Mouse (Mus musculus) retina, postnatal 1 day (tissue): ENCODE measurements around the gene Zfp523.
"Not testable (repeated sequence)": the region's sequence is repeated elsewhere in the genome, so short reads cannot be mapped to it uniquely, and the experiment has no call there.

ENCODE experiments used
- DNase-seq: peaks from one replicate; pipeline ENCODE4 v3.0.0-alpha.2; 2012

The Zfp523 gene

DNA sequence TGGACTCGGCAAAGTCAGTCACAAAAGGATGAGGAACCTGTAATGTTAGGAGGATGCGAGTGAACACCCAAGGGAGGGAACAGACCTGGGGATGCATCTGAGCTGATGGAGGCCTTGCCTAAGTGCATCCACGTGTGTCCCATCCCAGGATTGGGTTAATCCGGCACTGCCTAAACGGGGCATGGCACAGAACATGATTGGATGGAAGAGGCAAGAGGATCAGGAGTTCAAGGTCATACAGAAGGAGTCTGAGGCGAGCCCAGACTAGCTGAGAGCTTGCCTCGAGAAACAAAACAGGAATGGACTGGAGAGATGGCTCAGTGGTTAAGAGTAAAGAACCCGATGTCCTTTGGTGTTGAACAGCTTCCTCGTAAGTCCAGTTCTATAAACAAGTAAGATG is 35.5 kb downstream of the Zfp523 start:
- no peak for DNase-seq

DNA sequence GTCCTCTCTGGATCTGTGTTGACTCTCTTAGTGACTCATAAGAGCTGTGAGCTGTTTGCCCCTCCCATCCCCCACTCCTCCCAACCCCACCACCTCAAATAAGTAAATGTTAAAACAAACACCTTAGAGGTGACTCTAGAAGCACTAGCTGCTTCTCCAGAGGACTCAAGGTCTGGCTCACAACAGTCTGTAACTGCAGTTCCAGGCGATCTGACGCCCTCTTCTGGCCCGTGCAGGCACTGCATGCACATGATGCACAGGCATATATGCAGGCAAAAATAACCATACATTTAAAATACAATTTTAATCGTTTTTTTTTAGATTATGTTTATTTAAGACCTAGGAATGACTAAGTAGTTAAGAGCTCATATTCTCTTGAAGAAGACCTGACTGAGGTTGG is 36.3 kb downstream of the Zfp523 start:
- no peak for DNase-seq

DNA sequence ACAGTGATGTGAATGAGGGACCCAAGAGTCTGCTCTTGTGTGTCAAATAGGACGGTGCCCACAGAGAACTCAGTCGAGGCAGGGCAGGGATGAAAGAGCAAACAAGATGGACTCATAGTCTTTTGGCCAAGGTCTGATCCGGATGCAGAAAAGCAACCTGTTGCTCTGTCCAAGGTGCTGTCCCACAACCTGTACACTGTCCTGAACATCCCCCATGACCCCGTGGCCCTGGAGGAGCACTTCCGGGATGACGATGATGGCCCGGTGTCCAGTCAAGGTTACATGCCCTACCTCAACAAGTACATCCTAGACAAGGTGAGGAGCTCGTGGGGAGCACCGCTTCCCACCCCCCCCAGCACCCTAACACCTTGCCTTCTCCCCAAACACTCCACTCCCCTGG is 39.9 kb downstream of the Zfp523 start:
- no peak for DNase-seq

DNA sequence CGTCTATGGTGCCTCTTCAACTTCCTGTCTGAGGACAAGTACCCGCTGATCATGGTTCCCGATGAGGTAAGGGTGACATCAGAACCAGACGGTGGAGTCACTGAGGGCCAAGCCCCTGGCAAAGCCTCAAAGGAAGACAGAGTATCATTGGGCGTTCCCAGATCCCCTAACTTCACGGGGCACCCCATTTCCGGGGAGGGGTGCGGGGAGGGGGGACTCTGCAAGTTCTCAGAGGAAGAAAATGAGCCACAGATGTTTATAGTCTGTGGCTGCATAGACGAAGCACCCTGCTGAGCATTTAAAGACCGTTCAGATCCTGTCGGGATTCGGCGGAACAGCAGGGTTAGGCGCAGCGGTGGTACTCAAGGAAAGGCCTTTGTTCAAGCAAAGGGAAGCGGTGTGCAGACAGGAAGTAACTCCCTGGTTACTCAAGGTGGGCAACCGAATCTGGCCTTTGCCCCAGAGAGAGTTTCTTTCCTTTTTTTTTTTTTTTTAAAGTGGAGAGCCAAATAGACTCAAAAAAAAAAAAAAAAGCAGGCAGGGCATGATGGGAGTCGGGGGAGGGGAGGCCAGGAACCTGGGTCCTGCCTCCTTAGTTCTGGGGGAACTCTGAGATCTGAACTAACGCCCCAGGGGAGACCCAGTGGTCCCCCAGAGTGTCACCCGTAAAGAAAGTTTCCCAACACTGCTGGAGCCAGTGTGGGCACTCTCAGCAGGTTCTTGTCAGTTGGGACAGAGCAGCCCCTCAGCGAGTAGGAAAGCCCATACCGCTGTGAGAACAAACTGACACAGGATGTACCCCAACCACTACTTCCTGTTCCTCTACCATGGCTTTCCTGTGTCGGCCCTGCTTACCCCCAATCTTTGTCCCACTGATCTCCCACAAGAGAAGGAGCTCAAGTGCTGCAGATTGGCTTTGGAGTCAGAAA is 41.1 kb downstream of the Zfp523 start:
- no peak for DNase-seq

DNA sequence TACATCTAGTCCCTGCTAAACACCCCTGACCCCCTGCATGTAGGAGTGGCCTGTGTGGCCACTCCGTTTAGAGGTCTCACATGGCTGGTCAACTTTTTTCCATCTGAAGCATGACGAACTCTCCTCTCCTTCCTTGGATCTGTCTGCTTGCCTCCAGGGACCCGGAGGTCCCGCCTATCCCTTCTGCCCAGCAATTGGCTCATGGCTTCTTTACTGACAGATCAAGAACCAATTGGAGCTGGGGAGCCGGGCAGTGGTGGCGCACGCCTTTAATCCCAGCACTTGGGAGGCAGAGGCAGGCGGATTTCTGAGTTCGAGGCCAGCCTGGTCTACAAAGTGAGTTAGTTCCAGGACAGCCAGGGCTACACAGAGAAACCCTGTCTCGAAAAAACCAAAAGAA is 45.5 kb downstream of the Zfp523 start:
- DNase-seq: not testable (repeated sequence)

DNA sequence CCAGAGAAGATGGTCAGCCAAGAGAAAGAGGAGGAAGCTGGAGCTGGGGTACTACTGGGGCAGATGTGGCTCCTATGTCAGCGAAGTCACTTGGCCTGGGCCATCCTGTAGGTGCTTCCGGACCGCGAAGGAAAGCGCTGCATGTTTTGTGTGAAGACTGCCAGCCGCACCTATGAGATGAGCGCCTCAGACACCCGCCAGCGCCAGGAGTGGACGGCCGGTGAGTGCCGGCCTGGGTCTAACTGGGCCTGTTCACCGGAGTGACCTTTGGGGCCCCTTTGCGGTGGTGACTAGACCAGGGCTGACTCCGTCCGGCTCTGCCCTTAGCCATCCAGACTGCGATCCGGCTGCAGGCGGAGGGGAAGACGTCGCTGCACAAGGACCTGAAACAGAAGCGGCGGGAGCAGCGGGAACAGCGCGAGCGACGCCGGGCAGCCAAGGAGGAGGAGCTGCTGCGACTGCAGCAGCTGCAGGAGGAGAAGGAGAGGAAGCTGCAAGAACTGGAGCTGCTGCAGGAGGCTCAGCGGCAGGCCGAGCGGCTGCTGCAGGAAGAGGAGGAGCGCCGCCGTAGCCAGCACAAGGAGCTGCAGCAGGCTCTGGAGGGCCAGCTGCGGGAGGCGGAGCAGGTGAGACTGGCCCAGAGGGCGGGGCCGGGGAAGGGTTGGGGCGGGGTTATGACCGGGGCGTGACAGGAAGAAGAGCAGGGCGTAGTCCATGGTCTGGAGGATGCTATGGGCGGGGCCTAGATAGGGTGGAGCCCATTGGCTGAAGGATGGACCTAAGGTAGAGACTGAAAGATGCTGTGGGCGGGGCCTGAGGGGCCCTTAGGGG is 46.8 kb downstream of the Zfp523 start:
- DNase-seq: peak; percentile 93

DNA sequence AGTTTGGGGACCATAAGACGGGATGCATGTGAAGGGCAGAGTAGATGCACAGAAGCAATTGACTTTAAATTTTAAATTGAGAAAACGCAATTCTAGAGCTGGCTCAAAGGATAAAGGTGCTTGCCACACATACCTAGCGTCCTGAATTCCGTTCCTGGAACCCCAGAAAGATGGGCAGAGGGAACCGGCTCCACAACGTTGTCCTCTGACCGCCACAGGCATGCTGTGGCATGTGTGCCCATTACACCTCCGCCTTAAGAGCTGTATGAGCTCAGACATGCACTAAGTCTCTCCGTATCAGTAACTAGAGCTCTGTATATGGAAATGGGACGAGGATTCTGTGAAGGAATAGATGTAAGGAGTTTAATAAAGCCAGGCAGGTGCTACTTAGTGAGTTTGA is 47.7 kb downstream of the Zfp523 start:
- no peak for DNase-seq

DNA sequence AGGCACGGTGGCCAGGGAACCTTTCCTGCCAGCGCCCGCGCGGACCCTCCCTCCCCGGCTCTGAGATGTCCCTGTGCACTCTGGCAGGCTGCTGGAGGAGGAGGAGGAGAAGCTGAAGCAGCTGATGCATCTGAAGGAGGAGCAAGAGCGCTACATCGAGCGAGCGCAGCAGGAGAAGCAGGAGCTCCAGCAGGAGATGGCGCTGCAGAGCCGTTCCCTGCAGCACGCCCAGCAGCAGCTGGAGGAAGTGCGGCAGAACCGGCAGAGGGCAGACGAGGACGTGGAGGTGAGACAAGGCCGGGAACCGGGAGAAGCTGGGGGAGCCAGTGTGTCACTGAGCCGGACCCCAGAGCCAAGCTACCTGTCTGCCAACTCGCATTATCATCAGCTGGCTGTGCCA is 49.1 kb downstream of the Zfp523 start:
- peak; percentile 94 for DNase-seq

DNA sequence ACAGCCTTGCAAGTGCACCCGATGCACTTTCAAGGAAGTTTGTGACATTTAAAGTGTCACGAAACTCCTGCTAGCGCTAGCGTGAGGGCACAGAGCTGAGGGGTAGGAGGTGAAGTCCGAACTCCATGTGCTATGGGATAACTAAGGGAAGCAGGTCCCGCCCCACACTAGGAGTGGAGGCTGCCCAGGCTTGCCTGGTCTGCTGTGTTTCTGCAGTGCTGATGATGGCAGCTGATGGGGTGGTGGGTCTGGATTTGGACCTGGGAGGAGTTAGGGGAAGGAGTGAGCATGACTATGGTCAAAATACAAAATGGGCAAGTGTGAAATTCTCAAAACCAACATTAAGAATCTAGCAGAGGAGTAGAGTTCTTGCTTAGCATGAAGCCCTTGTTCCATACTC is 53.6 kb downstream of the Zfp523 start:
- DNase-seq: no peak

DNA sequence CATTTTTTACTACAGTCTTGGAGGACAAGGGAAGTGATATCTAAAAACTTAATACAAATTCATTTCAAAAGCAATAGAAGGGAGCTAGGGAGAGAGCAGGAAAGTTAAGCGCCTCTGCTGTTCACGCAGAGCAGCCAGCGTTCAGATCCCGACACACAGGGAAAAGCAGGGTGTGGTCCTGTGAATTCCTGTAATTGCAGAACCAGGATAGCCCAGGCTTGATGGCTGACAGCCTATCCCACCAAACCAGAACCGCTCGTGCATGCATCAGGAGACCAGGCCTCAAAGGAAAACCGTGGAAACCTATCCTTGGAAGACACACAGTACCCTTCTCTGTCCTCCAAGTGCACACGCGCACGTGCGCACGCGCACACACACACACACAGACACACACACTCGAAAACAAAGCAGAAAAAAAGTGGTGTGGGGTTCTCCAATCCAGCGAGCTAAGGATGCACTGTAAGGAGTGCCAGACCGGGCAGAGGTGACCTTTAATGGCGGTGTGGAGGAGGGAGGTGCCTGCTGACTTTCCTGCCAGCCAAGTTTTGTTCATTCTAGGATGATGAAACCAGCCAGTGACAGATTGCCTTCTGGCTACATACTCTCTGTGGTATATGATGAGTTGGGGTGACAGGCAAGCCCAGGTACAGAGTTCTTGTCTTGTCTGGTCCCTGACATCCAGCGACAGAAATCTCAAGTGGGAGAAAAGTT is 54.3 kb downstream of the Zfp523 start:
- no peak for DNase-seq

DNA sequence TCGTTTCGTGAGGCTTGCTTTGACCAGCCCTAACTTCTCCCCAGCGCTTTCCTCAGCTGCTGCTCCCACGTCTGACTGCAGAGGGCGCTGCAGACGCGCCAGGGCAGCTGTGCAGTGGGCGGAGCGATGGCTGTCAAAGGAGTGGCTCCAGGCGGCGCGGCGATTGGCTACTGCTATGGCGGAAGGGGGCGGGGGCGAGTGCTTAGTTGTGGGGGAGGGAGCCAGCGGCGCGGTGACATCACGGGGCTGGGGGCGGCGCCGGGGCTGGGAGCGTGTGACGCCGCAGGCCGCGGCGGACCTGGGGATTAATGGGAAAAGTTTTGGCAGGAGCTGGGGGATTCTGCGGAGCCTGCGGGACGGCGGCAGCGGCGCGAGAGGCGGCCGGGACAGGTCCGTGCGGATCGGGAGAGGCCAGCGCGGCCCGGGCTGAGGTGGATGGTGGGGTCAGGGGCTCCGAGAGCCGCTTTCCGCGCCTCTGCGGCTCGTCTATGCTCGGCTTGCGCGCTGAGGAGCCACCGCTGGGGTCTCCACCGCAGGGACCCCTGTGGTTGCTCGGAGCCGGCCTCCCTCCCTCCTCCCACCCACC is 55.6 kb downstream of the Zfp523 start, which contains the start of gene Ppard:
Gene Ppard (plus strand): TSS at position 226 of the 586 bp plus-strand sequence.
- DNase-seq: peak; percentile 98

DNA sequence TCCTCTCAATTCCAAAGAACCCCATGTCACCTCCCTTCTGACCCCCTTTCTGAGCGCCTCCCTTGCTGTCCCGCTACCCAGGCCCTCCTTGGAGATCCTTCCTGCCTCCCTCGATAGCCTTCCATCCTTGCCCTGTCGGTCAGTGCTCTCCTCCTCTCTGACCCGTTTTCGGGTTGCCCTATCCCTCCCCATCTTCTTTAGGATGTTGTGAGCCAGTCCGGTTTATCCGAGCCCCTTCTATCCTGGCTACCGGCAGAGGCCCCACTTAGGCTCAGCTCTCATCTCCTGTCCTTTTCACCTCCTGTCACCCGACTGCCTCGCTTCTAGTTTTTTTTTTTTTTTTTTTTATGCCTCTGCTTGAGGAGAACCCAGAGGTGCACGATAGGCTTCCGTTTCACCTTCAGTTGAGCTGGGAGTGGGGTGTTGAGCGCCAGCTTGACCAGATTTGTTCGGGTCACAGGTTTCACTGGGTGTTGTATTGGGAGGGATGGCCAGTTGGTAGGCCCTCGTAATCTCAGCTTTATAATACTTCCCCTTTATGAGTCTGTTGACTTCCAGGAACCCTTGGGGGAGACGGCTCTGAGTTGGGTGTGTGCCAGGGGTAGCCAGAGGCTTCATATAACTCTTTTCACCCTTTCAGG is 56.3 kb downstream of the Zfp523 start:
- no peak for DNase-seq

DNA sequence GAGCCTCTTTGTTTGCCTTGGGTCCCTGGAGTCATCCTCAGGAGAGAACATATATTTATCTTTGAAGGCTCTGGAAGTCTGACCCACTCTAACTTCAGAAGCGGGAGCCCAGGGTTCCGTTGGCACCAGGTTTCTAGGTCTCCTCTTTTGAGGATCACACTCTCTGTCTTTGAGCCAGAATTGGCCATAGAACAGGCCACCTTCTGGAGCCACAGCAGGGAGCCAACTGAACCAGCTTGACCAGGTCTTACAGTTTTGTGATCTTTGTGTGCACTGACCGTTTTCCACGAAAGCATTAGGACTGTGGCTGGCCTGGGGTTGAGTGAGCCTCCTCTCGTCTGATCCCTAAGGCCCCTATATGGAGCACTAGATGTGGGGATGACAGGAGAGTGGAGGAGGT is 57.7 kb downstream of the Zfp523 start:
- no peak for DNase-seq

DNA sequence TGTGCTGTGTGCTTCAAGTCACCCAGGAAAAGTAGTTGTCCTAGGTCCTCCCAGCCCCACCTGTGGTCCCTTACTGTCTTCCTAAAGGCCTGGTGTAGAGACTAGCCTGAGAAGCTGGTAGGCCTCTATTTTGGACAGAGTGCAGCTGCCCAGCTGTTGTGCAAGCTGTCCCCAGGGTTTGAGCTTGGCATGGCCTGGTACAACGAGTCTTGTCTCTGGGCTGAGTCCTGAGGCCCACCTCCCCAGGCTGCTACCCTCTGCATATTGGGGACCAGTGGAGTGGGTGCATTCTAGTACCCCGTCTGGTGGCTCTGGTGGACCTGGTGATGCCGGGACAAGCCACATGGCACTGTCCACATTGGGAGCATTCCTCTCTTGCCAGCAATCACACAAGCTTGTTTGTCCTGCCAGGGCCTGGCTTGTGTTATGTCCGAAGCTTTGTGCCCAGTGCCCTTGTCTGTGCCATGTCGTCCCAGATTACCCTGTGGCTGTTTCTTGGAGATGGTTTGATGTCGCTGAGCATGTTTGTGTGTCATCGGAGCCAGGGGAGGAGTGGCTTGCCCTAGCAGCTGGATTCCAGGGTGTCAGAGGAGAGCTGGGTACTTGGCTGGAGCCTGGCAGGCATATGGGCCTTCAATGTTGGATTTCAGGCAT is 59.2 kb downstream of the Zfp523 start:
- DNase-seq: no peak

DNA sequence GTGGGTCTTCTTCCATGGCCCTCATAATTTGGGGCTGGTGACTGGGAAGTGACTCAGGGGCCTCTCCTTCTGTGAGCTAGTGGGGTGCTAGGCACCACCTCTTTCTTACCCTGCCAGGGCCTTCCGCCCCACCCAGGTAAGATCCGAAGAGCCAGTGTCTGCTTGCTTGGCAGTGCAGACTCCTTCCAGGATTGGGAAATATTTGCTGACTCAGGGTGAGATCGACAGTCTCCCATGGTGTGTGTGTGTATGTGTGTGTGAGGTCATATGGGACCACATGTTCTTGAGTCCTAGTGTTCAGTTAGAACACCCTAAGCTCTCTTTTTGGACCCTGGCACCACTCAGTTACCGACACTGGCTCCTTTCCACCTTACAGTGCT is 59.7 kb downstream of the Zfp523 start:
- DNase-seq: no peak

DNA sequence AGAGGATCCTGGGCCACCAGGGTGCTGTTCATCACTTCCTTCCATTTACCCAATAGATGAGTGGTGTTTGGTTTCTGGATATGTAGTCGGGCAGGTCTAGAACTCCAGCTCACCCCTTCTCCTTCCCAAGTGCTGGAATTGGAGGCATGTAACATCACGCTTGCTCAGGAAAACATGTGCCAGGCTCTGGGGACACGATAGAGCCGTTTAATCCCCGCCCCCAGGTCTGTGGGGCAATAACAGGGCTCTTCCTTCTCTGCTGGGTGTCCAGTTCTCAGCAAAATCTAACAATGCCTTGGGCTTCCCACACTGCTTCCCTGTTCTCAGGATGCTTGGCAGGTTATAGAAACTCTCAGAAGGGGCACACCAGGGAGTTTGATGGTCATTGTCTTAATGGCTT is 60.4 kb downstream of the Zfp523 start:
- no peak for DNase-seq

DNA sequence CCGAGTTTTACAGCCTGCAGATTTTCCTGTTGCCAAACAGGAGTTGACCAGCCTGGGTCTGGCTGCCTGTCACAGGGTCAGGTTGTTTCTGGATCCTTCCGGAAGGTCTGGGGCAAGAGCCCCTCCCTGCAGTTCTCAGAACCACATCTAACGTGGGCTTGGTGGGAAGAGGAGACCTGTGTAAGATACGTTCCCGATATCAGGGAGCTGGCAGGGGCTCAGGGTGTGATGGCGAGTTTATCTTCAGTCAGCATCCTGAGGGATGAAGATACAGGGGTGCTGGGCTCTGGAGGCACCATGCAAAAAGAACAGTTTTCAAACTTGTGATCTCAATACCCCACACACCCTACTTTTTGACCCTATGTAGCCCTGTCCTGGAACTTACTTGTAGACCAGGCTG is 60.9 kb downstream of the Zfp523 start:
- no peak for DNase-seq

DNA sequence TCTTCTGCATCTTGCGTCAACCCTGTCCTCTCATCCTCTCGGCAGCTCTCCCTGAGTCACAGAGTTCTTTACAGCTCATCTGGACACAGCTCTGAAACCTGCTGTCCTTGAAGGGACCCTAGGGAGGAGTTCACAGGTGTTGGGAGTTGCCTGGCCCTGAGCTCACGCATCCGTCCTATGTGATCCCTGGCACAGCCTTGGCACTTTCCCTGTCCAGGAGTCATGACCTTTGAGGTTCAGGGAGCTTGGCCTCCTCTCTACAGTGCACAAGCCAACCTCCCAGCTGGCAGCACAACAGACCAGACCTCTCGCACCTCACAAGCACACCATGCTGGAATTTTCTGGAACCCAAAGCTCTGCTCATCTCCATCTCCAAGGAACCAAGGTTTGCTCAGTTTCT is 63.9 kb downstream of the Zfp523 start:
- DNase-seq: no peak

DNA sequence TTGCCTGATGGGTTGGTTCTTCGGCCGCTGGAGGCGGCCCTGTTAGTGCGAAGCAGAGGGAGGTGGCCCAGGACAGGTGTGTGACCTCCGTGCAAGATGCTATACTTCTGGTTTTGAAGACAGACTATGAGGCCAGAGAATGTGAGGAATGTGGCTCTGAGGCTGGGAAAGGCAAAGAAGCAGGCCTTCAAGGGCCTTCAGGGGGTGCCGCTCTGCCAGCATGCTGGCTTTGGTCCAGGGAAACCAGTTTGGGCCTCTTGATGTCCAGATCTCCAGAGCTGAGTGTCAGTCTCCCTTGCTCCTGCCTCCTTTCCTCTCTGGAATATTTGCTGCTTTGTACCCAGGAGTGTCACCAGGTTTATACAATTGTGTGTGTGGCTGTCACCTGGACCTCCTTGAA is 65.4 kb downstream of the Zfp523 start:
- DNase-seq: no peak

DNA sequence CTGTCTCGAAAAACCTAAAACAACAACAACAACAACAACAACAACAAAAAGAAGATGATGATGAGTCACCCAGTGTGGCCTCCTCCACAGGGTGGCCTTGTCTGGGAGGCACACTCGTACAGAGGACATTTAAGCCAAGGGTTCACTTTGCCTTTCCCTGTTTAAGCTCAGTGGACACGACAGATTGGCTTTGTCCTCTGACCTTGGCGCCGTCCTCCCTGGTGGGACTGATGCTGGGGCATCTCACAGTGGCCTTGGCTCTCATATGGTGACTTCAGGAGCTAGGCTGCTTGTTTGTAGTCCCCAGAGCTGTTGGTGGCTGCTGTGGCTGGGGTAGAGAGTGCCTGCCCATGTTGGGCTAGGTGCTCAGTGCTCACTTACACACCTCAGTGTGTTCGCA is 67.3 kb downstream of the Zfp523 start:
- no peak for DNase-seq

DNA sequence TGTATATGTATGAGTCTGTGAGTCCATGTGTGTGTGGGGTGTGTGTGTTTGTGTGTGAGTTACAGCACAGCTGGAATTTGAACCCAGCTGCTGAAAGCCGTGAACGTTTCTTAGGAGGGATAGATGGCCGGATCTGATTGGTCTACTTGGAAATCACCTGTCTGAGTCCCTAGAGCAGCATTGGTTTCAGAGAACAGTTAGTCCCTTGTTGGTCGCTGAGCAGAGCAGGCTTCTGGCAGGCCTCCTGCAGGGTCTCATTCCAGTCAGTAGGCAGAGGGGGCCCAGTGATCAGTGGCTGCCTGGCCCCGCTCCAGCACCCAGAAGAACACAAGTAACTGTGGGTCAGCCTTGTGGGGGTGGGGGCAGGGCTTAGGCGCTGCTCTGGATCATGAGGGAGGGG is 67.8 kb downstream of the Zfp523 start:
- peak; percentile 89 for DNase-seq

DNA sequence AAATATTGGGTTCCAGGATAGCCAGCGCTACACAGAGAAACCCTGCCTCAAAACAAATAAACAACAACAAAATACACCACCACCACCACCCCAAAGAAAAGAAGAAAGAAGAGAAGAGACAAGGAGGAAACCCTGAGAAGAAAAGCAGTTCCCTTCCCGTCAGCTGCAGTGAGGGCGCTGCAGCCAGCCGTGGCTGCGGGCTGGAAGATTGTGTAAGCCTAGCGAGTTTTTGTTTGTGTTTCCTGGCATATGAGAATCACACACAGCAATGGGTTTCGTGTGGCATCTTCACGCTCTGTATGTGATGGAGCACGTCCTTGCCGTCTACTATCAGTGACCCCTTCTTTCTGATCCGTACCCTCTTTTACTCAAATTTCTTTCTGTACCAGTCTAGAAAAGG is 69.7 kb downstream of the Zfp523 start:
- no peak for DNase-seq
